Mouse (Mus musculus) hindbrain, embryonic 16.5 days (tissue): Measurements from ENCODE around the gene Etl4. TPM values are rescaled to one million over a fixed set of nuclear protein-coding genes. Genes with fewer than 3 reads are reported as not detected.
A peak's percentile ranks its signal among the peaks of the same experiment; 100 is the strongest.
"Not testable (repeated sequence)": the region's sequence is repeated elsewhere in the genome, so short reads cannot be mapped to it uniquely, and the experiment has no call there.

ENCODE experiments used
- ATAC-seq: fragments of 200-750 bp; cut with Nextera tagmentation; 2 replicates; pipeline ENCODE4 v1.8.0; 2017; ENCODE audit warnings: moderate TSS enrichment, moderate library complexity
- H3K27ac ChIP-seq: fragments of 300-500 bp; sonication (generic); 2 replicates; pipeline ENCODE4 v1.5.1; 2014; ENCODE audit warnings: low read depth, mild to moderate bottlenecking, control low read depth, low read length, moderate library complexity
- H3K27me3 ChIP-seq: fragments of 300-500 bp; sonication (generic); replicated peaks from 2 replicates; pipeline ENCODE4 v1.6.1; 2014; ENCODE audit warnings: low read length; ENCODE audit not compliant: control insufficient read depth, insufficient read depth
- H3K36me3 ChIP-seq: fragments of 300-500 bp; sonication (generic); 2 replicates; pipeline ENCODE4 v1.6.1; 2014; ENCODE audit warnings: mild to moderate bottlenecking, low read length, moderate library complexity, mixed read lengths; ENCODE audit not compliant: control insufficient read depth, insufficient read depth
- H3K4me1 ChIP-seq: fragments of 300-500 bp; sonication (generic); 2 replicates; pipeline ENCODE4 v1.6.1; 2014; ENCODE audit warnings: low read depth, low read length; ENCODE audit not compliant: control insufficient read depth, insufficient read depth
- H3K4me2 ChIP-seq: fragments of 300-500 bp; sonication (generic); 2 replicates; pipeline ENCODE4 v1.6.1; 2014; ENCODE audit warnings: mild to moderate bottlenecking, low read length, control low read depth, moderate library complexity
- H3K4me3 ChIP-seq: fragments of 300-500 bp; sonication (generic); 2 replicates; pipeline ENCODE4 v1.5.1; 2014; ENCODE audit warnings: mild to moderate bottlenecking, low read length, control low read depth, moderate library complexity
- H3K9ac ChIP-seq: fragments of 300-500 bp; sonication (generic); 2 replicates; pipeline ENCODE4 v1.6.1; 2014; ENCODE audit warnings: low read depth, mild to moderate bottlenecking, control low read depth, low read length, moderate library complexity
- H3K9me3 ChIP-seq: fragments of 300-500 bp; sonication (generic); 2 replicates; pipeline ENCODE4 v1.6.1; 2014; ENCODE audit warnings: mild to moderate bottlenecking, low read length, moderate library complexity; ENCODE audit not compliant: control insufficient read depth
- WGBS: fragments of 180-500 bp; shearing (Covaris S2); extraction: QIAGEN DNeasy Blood & Tissue Kit; methylation state at CpG from one replicate; pipeline ENCODE4 v1.1.7; 2014; 5-methylcytosine and 5-hydroxymethylcytosine counted together
- polyA plus RNA-seq: library from polyadenylated mRNA; unstranded; fragments of >200 nt; fragmentation: Nextera tagmentation; extraction: Ambion mirVana; gene quantifications from 2 replicates; pipeline ENCODE4 v1.2.1, GENCODE M21; 2015

The Etl4 gene
- polyA plus RNA-seq, 1 experiment from 2014 or later: 5.0 TPM

DNA sequence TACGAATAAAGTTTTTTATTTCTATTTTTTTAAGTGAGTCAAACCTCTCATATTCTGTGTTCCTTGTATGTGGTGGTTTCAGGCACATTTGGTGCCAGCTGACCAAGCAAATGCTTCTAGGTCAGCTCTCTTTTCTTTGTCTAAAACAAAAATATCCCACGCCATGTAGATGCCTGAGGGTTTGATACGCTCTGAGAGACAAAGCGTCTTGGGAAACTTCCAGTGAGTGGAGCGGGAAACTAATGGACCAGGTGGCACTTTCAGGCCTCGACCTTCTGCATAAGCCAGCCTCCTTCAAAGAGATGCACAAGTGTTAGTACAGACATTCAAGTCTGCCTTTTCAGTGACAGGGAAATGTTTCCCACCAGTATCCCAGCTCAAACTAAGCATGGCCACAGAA, 426.6 kb downstream of the Etl4 start:
- Histone ChIP-seq H3K4me1 (no peaks in the 10 kb centered on the region), H3K36me3 (no peaks in the 10 kb centered on the region), H3K27me3 (no peaks in the 10 kb centered on the region), H3K9ac (no peak overlapping the region), H3K4me2 (no peak overlapping the region), H3K27ac (no peak overlapping the region), H3K9me3 (no peaks in the 10 kb centered on the region), H3K4me3 (no peak overlapping the region)
- WGBS: 73% methylated on average over 6 of the region's 6 CpGs
- ATAC-seq: no peak

- 36% methylated on average over 7 of the region's 7 CpGs for WGBS
Measured at GRCm38 (mm10) chr2:20339016-20339734, 429.6 kb downstream of the Etl4 start.

GRCm38 (mm10) chr2:20339919-20340318, 430.3 kb downstream of the Etl4 start:
- WGBS: 22% methylated on average over 12 of the region's 12 CpGs
- H3K9ac ChIP-seq: no peak overlapping the region; the same call in 1 of the 2 replicates
- peak; percentile 37; the same call in 1 of the 2 replicates for ATAC-seq

More at GRCm38 (mm10) chr2:20339016-20339734, 429.6 kb downstream of the Etl4 start:
- no peak for ATAC-seq
- peak overlapping the region; percentile 31; the same call in 1 of the 2 replicates for H3K4me3 ChIP-seq
- H3K27me3 ChIP-seq: no peaks in the 10 kb centered on the region
- peak overlapping the region; percentile 57 for H3K4me2 ChIP-seq
- no peaks in the 10 kb centered on the region for H3K9me3 ChIP-seq
- no peak overlapping the region for H3K27ac ChIP-seq
- no peak overlapping the region for H3K9ac ChIP-seq
- H3K36me3 ChIP-seq: no peaks in the 10 kb centered on the region
- H3K4me1 ChIP-seq: no peaks in the 10 kb centered on the region

DNA sequence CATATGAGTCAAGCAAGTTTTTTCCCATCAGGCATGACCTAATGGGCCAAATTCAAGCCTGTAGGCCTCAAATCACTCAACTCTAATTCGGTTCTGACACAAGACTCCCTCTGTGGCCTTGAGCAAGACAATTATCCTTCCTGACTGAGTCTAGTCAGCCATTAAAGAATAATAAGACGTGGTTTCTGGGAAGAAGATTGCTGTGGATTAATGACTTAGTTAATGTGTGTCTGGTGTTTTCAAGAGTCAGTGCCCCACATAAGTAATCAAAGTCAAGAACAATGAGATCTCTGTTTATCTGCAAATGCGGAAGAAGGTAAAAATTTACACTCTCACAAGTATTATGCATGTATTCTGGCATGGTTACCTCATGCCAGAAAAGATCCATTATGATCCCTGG, 437.3 kb downstream of the Etl4 start:
- H3K9me3 ChIP-seq: no peaks in the 10 kb centered on the region
- H3K4me2 ChIP-seq: no peak overlapping the region
- no peak overlapping the region for H3K9ac ChIP-seq
- no peaks in the 10 kb centered on the region for H3K36me3 ChIP-seq
- no peaks in the 10 kb centered on the region for H3K27me3 ChIP-seq
- H3K4me3 ChIP-seq: no peak overlapping the region
- H3K27ac ChIP-seq: no peak overlapping the region
- no peaks in the 10 kb centered on the region for H3K4me1 ChIP-seq
- 54% methylated on average over 3 of the region's 3 CpGs for WGBS
- no peak for ATAC-seq

More at GRCm38 (mm10) chr2:20339919-20340318, 430.3 kb downstream of the Etl4 start:
- Histone ChIP-seq H3K27me3 (no peaks in the 10 kb centered on the region), H3K4me2 (peak overlapping the region; percentile 57), H3K27ac (no peak overlapping the region), H3K4me1 (no peaks in the 10 kb centered on the region), H3K9me3 (no peaks in the 10 kb centered on the region), H3K36me3 (no peaks in the 10 kb centered on the region), H3K4me3 (peak overlapping the region; percentile 31)

DNA sequence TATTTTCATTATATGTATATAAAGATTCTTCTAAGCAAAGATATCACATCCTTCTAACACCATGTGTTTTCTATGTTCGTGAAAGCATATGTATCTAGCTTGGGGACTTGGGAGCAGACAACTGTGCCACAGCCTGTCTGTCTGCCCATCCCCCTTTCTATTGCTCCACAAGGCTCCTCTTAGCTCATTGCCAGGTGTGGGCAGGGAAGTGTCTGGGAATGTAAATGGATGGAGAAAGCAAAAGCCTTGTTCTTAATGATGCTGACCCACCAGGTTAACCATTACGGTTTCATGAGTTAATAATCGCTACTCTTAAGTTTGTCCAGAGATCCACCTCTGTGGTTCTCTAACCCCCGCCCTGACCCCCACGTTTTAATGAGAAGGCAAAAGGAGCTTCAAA, 439.7 kb downstream of the Etl4 start:
- Histone ChIP-seq H3K27ac (no peak overlapping the region), H3K9ac (no peak overlapping the region), H3K9me3 (no peaks in the 10 kb centered on the region), H3K4me3 (no peak overlapping the region), H3K4me1 (no peaks in the 10 kb centered on the region), H3K36me3 (no peaks in the 10 kb centered on the region), H3K4me2 (no peak overlapping the region), H3K27me3 (no peaks in the 10 kb centered on the region)
- ATAC-seq: no peak
- 82% methylated on average over 5 of the region's 5 CpGs for WGBS

GRCm38 (mm10) chr2:20352796-20353195, 443.2 kb downstream of the Etl4 start:
- Histone ChIP-seq H3K4me1 (no peaks in the 10 kb centered on the region), H3K36me3 (no peaks in the 10 kb centered on the region), H3K9ac (no peak overlapping the region), H3K4me3 (no peak overlapping the region), H3K27ac (no peak overlapping the region), H3K27me3 (no peaks in the 10 kb centered on the region), H3K9me3 (no peaks in the 10 kb centered on the region), H3K4me2 (no peak overlapping the region)
- ATAC-seq: no peak

DNA sequence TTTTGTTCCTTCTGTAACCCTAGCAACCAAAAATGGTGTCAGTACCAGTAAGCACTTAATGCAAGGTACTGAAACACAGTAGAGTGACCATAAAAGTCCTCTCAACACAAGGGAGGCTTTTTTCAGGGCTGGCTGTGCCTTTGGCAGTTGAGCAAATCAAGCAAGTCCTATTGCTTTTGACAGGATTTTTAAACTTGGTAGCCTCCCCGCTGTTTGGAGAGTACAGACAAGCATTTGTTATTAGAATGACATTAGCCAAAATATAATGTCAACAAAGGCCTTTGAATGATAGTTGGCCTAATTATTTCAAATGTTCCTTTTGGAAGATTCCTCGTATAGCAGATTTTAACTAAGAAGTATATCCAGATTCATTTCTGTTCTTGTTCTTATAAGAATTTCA, 467.4 kb downstream of the Etl4 start:
- 78% methylated on average over 2 of the region's 2 CpGs for WGBS
- Histone ChIP-seq H3K4me1 (no peaks in the 10 kb centered on the region), H3K4me2 (no peak overlapping the region), H3K4me3 (no peak overlapping the region), H3K27me3 (no peaks in the 10 kb centered on the region), H3K27ac (no peak overlapping the region), H3K9me3 (no peaks in the 10 kb centered on the region), H3K9ac (no peak overlapping the region), H3K36me3 (no peaks in the 10 kb centered on the region)
- ATAC-seq: no peak

GRCm38 (mm10) chr2:20380874-20381273, 471.3 kb downstream of the Etl4 start:
- not testable (repeated sequence) for H3K27ac ChIP-seq, ATAC-seq, H3K36me3 ChIP-seq, H3K4me3 ChIP-seq, H3K4me2 ChIP-seq, H3K27me3 ChIP-seq, H3K9me3 ChIP-seq, H3K4me1 ChIP-seq, H3K9ac ChIP-seq
- WGBS: 84% methylated on average over 4 of the region's 8 CpGs

GRCm38 (mm10) chr2:20394083-20394482, 484.5 kb downstream of the Etl4 start:
- Histone ChIP-seq H3K4me1 (no peaks in the 10 kb centered on the region), H3K36me3 (no peaks in the 10 kb centered on the region), H3K27ac (no peak overlapping the region), H3K4me2 (no peak overlapping the region), H3K27me3 (no peaks in the 10 kb centered on the region), H3K9ac (no peak overlapping the region), H3K9me3 (no peaks in the 10 kb centered on the region), H3K4me3 (no peak overlapping the region)
- ATAC-seq: no peak
